Mouse (Mus musculus): Measurements from ENCODE around the gene Ntm. TPM values are rescaled to one million over a fixed set of nuclear protein-coding genes. Genes with fewer than 3 reads are reported as not detected.

The Ntm gene
- polyA plus RNA-seq, 1 experiment from 2014 or later = 267 TPM

GRCm38 (mm10) chr9:29731672-29732071 is 231.3 kb downstream of the Ntm start:
- no peak overlapping the region for H3K9ac ChIP-seq (ENCODE audit: low read depth, low read length)

GRCm38 (mm10) chr9:29727540-29728432 is 235.2 kb downstream of the Ntm start:
- Histone ChIP-seq H3K4me3 (ENCODE audit: low read depth, low read length) (no peak overlapping the region), H3K27ac (ENCODE audit: low read length) (peak overlapping the region; percentile 71), H3K4me1 (ENCODE audit: control insufficient read depth, insufficient read depth, low read length) (peaks cover 19% of the 10 kb centered on the region), H3K9ac (ENCODE audit: low read depth, low read length) (0 out of 2 replicates have a peak overlapping the region, but pooled peaks have one; percentile 25), H3K27me3 (ENCODE audit: control insufficient read depth, insufficient read depth, low read depth, low read length) (no peaks in the 10 kb centered on the region), H3K9me3 (replicated peaks; ENCODE audit: control insufficient read depth, low read length, poor library complexity, severe bottlenecking) (no peaks in the 10 kb centered on the region), H3K4me2 (ENCODE audit: low read length) (peak overlapping the region; percentile 29), H3K36me3 (ENCODE audit: control insufficient read depth, insufficient read depth, low read length) (no peaks in the 10 kb centered on the region)
- WGBS = 33% methylated on average over 19 of the region's 19 CpGs
- ATAC-seq = no peak

More at GRCm38 (mm10) chr9:29731672-29732071, 231.3 kb downstream of the Ntm start:
- Histone ChIP-seq H3K27me3 (ENCODE audit: control insufficient read depth, insufficient read depth, low read depth, low read length) (no peaks in the 10 kb centered on the region), H3K36me3 (ENCODE audit: control insufficient read depth, insufficient read depth, low read length) (no peaks in the 10 kb centered on the region), H3K9me3 (replicated peaks; ENCODE audit: control insufficient read depth, low read length, poor library complexity, severe bottlenecking) (no peaks in the 10 kb centered on the region), H3K4me2 (ENCODE audit: low read length) (no peak overlapping the region), H3K4me1 (ENCODE audit: control insufficient read depth, insufficient read depth, low read length) (peaks cover 24% of the 10 kb centered on the region), H3K4me3 (ENCODE audit: low read depth, low read length) (no peak overlapping the region), H3K27ac (ENCODE audit: low read length) (no peak overlapping the region)
- 58% methylated on average over 3 of the region's 3 CpGs for WGBS
- no peak for ATAC-seq

- no peaks in the 10 kb centered on the region for H3K9me3 ChIP-seq (replicated peaks; ENCODE audit: control insufficient read depth, low read length, poor library complexity, severe bottlenecking)
- H3K9ac ChIP-seq (ENCODE audit: low read depth, low read length) = no peak overlapping the region
- peaks cover 8% of the 10 kb centered on the region for H3K4me1 ChIP-seq (ENCODE audit: control insufficient read depth, insufficient read depth, low read length)
- no peak overlapping the region for H3K27ac ChIP-seq (ENCODE audit: low read length)
- H3K4me3 ChIP-seq (ENCODE audit: low read depth, low read length) = no peak overlapping the region
- H3K36me3 ChIP-seq (ENCODE audit: control insufficient read depth, insufficient read depth, low read length) = no peaks in the 10 kb centered on the region
- no peaks in the 10 kb centered on the region for H3K27me3 ChIP-seq (ENCODE audit: control insufficient read depth, insufficient read depth, low read depth, low read length)
- 32% methylated on average over 1 of the region's 1 CpGs for WGBS
- no peak for ATAC-seq
- no peak overlapping the region for H3K4me2 ChIP-seq (ENCODE audit: low read length)
Observed at GRCm38 (mm10) chr9:29721461-29721860, 241.5 kb downstream of the Ntm start.

- H3K4me1 ChIP-seq (ENCODE audit: control insufficient read depth, insufficient read depth, low read length) = 0 out of 2 replicates have a peak, but pooled peaks cover 4% of the 10 kb centered on the region
- H3K9me3 ChIP-seq (replicated peaks; ENCODE audit: control insufficient read depth, low read length, poor library complexity, severe bottlenecking) = no peaks in the 10 kb centered on the region
- H3K27me3 ChIP-seq (ENCODE audit: control insufficient read depth, insufficient read depth, low read depth, low read length) = no peaks in the 10 kb centered on the region
- WGBS = 38% methylated on average over 2 of the region's 2 CpGs
- H3K9ac ChIP-seq (ENCODE audit: low read depth, low read length) = no peak overlapping the region
- no peak overlapping the region for H3K4me3 ChIP-seq (ENCODE audit: low read depth, low read length)
- H3K36me3 ChIP-seq (ENCODE audit: control insufficient read depth, insufficient read depth, low read length) = no peaks in the 10 kb centered on the region
- ATAC-seq = no peak
- H3K4me2 ChIP-seq (ENCODE audit: low read length) = no peak overlapping the region
- H3K27ac ChIP-seq (ENCODE audit: low read length) = no peak overlapping the region
Observed at GRCm38 (mm10) chr9:29716795-29717194, 246.1 kb downstream of the Ntm start.

GRCm38 (mm10) chr9:29698276-29698675 is 264.7 kb downstream of the Ntm start:
- no peak overlapping the region for H3K9ac ChIP-seq (ENCODE audit: low read depth, low read length)
- no peak overlapping the region for H3K27ac ChIP-seq (ENCODE audit: low read length)
- H3K27me3 ChIP-seq (ENCODE audit: control insufficient read depth, insufficient read depth, low read depth, low read length) = no peaks in the 10 kb centered on the region
- no peak for ATAC-seq
- H3K36me3 ChIP-seq (ENCODE audit: control insufficient read depth, insufficient read depth, low read length) = no peaks in the 10 kb centered on the region
- no peak overlapping the region for H3K4me3 ChIP-seq (ENCODE audit: low read depth, low read length)
- H3K9me3 ChIP-seq (replicated peaks; ENCODE audit: control insufficient read depth, low read length, poor library complexity, severe bottlenecking) = no peaks in the 10 kb centered on the region
- H3K4me2 ChIP-seq (ENCODE audit: low read length) = no peak overlapping the region
- H3K4me1 ChIP-seq (ENCODE audit: control insufficient read depth, insufficient read depth, low read length) = no peaks in the 10 kb centered on the region
- WGBS = 80% methylated on average over 4 of the region's 4 CpGs

GRCm38 (mm10) chr9:29694151-29694550 is 268.8 kb downstream of the Ntm start:
- WGBS = 26% methylated on average over 2 of the region's 2 CpGs
- no peaks in the 10 kb centered on the region for H3K27me3 ChIP-seq (ENCODE audit: control insufficient read depth, insufficient read depth, low read depth, low read length)
- H3K9me3 ChIP-seq (replicated peaks; ENCODE audit: control insufficient read depth, low read length, poor library complexity, severe bottlenecking) = no peaks in the 10 kb centered on the region
- H3K4me1 ChIP-seq (ENCODE audit: control insufficient read depth, insufficient read depth, low read length) = no peaks in the 10 kb centered on the region
- no peak overlapping the region for H3K9ac ChIP-seq (ENCODE audit: low read depth, low read length)
- no peaks in the 10 kb centered on the region for H3K36me3 ChIP-seq (ENCODE audit: control insufficient read depth, insufficient read depth, low read length)
- no peak overlapping the region for H3K4me2 ChIP-seq (ENCODE audit: low read length)
- no peak for ATAC-seq
- no peak overlapping the region for H3K4me3 ChIP-seq (ENCODE audit: low read depth, low read length)
- no peak overlapping the region for H3K27ac ChIP-seq (ENCODE audit: low read length)

GRCm38 (mm10) chr9:29691186-29691855 is 271.6 kb downstream of the Ntm start:
- 61% methylated on average over 5 of the region's 5 CpGs for WGBS

GRCm38 (mm10) chr9:29682224-29682623 is 280.7 kb downstream of the Ntm start:
- H3K27ac ChIP-seq (ENCODE audit: low read length) = no peak overlapping the region
- H3K27me3 ChIP-seq (ENCODE audit: control insufficient read depth, insufficient read depth, low read depth, low read length) = no peaks in the 10 kb centered on the region
- H3K9ac ChIP-seq (ENCODE audit: low read depth, low read length) = no peak overlapping the region
- H3K4me3 ChIP-seq (ENCODE audit: low read depth, low read length) = no peak overlapping the region
- no peaks in the 10 kb centered on the region for H3K36me3 ChIP-seq (ENCODE audit: control insufficient read depth, insufficient read depth, low read length)
- 69% methylated on average over 6 of the region's 6 CpGs for WGBS
- peaks cover 10% of the 10 kb centered on the region; the same call in 1 of the 2 replicates for H3K4me1 ChIP-seq (ENCODE audit: control insufficient read depth, insufficient read depth, low read length)
- ATAC-seq = no peak
- no peak overlapping the region for H3K4me2 ChIP-seq (ENCODE audit: low read length)
- no peaks in the 10 kb centered on the region for H3K9me3 ChIP-seq (replicated peaks; ENCODE audit: control insufficient read depth, low read length, poor library complexity, severe bottlenecking)

More at GRCm38 (mm10) chr9:29691186-29691855, 271.6 kb downstream of the Ntm start:
- H3K4me2 ChIP-seq (ENCODE audit: low read length) = no peak overlapping the region
- no peaks in the 10 kb centered on the region for H3K36me3 ChIP-seq (ENCODE audit: control insufficient read depth, insufficient read depth, low read length)
- no peak overlapping the region for H3K4me3 ChIP-seq (ENCODE audit: low read depth, low read length)
- ATAC-seq = no peak
- no peak overlapping the region for H3K9ac ChIP-seq (ENCODE audit: low read depth, low read length)
- H3K4me1 ChIP-seq (ENCODE audit: control insufficient read depth, insufficient read depth, low read length) = no peaks in the 10 kb centered on the region
- H3K9me3 ChIP-seq (replicated peaks; ENCODE audit: control insufficient read depth, low read length, poor library complexity, severe bottlenecking) = no peaks in the 10 kb centered on the region
- H3K27me3 ChIP-seq (ENCODE audit: control insufficient read depth, insufficient read depth, low read depth, low read length) = no peaks in the 10 kb centered on the region
- no peak overlapping the region for H3K27ac ChIP-seq (ENCODE audit: low read length)

- Histone ChIP-seq H3K36me3 (ENCODE audit: control insufficient read depth, insufficient read depth, low read length) (no peaks in the 10 kb centered on the region), H3K4me3 (ENCODE audit: low read depth, low read length) (no peak overlapping the region), H3K27me3 (ENCODE audit: control insufficient read depth, insufficient read depth, low read depth, low read length) (no peaks in the 10 kb centered on the region), H3K27ac (ENCODE audit: low read length) (peak overlapping the region; percentile 11; the same call in 1 of the 2 replicates), H3K9ac (ENCODE audit: low read depth, low read length) (no peak overlapping the region), H3K9me3 (replicated peaks; ENCODE audit: control insufficient read depth, low read length, poor library complexity, severe bottlenecking) (no peaks in the 10 kb centered on the region), H3K4me2 (ENCODE audit: low read length) (no peak overlapping the region), H3K4me1 (ENCODE audit: control insufficient read depth, insufficient read depth, low read length) (peaks cover 10% of the 10 kb centered on the region; the same call in 1 of the 2 replicates)
- ATAC-seq = no peak; the same call in 1 of the 2 replicates
- 14% methylated on average over 5 of the region's 5 CpGs for whole genome bisulfite sequencing
Observed at GRCm38 (mm10) chr9:29680677-29681076, 282.3 kb downstream of the Ntm start.
